Mouse (Mus musculus) heart, embryonic 16.5 days (tissue): Measurements from ENCODE around the gene Samsn1. TPM values are rescaled to one million over a fixed set of nuclear protein-coding genes. Genes with fewer than 3 reads are reported as not detected.
"Not testable (repeated sequence)": the region's sequence is repeated elsewhere in the genome, so short reads cannot be mapped to it uniquely, and the experiment has no call there.

Experiments
- ATAC-seq: fragments of 200-750 bp; cut with Nextera tagmentation; replicated peaks from 2 replicates; pipeline ENCODE4 v1.8.0; 2017; ENCODE audit warnings: moderate number of reproducible peaks; ENCODE audit not compliant: insufficient read depth, low FRiP score; ENCODE audit errors: extremely low read depth
- H3K27ac ChIP-seq: fragments of 300-500 bp; sonication (generic); 2 replicates; pipeline ENCODE4 v1.5.1; 2014; ENCODE audit warnings: mild to moderate bottlenecking, low read length, control low read depth, moderate library complexity
- H3K27me3 ChIP-seq: fragments of 300-500 bp; sonication (generic); 2 replicates; pipeline ENCODE4 v1.6.1; 2014; ENCODE audit warnings: low read length, mixed read lengths; ENCODE audit not compliant: control insufficient read depth, insufficient read depth
- H3K36me3 ChIP-seq: fragments of 300-500 bp; sonication (generic); 2 replicates; pipeline ENCODE4 v1.6.1; 2014; ENCODE audit not compliant: control insufficient read depth, insufficient read depth
- H3K4me1 ChIP-seq: fragments of 300-500 bp; sonication (generic); 2 replicates; pipeline ENCODE4 v1.6.1; 2014; ENCODE audit warnings: low read length, mixed read lengths; ENCODE audit not compliant: control insufficient read depth, insufficient read depth
- H3K4me2 ChIP-seq: fragments of 300-500 bp; sonication (generic); 2 replicates; pipeline ENCODE4 v1.6.1; 2014; ENCODE audit warnings: low read depth, mild to moderate bottlenecking, control low read depth, low read length
- H3K4me3 ChIP-seq: fragments of 300-500 bp; sonication (generic); 2 replicates; pipeline ENCODE4 v1.5.1; 2014; ENCODE audit warnings: mild to moderate bottlenecking, control low read depth, low read length
- H3K9ac ChIP-seq: fragments of 300-500 bp; sonication (generic); 2 replicates; pipeline ENCODE4 v1.6.1; 2014; ENCODE audit warnings: low read length, control low read depth
- H3K9me3 ChIP-seq: fragments of 300-500 bp; sonication (generic); replicated peaks from 2 replicates; pipeline ENCODE4 v1.6.1; 2016; ENCODE audit warnings: low read length; ENCODE audit not compliant: control insufficient read depth
- WGBS: fragments of 180-500 bp; shearing (Covaris S2); extraction: QIAGEN DNeasy Blood & Tissue Kit; methylation state at CpG from one replicate; pipeline ENCODE4 v1.1.7; 2014; 5-methylcytosine and 5-hydroxymethylcytosine counted together
- polyA plus RNA-seq: library from polyadenylated mRNA; unstranded; fragments of >200 nt; fragmentation: Nextera tagmentation; extraction: Ambion mirVana; gene quantifications from 2 replicates; pipeline ENCODE4 v1.2.1, GENCODE M21; 2015

Samsn1 gene
- polyA plus RNA-seq, 1 experiment from 2014 or later: 3.6 TPM

DNA sequence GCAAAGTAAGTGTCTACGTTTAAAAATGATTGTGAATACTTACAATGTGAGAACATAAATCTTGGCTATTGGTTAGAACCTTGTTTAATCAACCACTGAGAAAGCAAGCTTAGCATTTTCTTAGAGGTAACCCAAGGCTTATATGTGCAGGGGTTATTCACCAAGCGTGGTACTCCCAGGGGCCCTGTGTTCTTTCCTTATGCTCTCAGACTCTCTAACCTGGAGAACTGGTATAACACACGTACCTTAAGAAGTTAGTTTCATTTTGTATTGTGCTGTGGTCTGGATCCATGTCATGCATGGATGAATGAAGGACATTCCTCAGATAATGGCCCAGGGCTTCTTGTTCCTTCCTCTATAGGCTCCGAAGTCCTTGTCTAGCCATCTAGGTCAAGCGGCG, 173.0 kb downstream of the Samsn1 start:
- Histone ChIP-seq H3K4me1 (no peaks in the 10 kb centered on the region), H3K27ac (no peak overlapping the region), H3K4me2 (no peak overlapping the region), H3K36me3 (no peaks in the 10 kb centered on the region), H3K27me3 (no peaks in the 10 kb centered on the region), H3K9ac (no peak overlapping the region), H3K4me3 (no peak overlapping the region), H3K9me3 (no peaks in the 10 kb centered on the region)
- 84% methylated on average over 6 of the region's 6 CpGs for WGBS
- no peak for ATAC-seq

GRCm38 (mm10) chr16:75843653-75844062, 178.4 kb downstream of the Samsn1 start:
- ATAC-seq: no peak
- H3K9me3 ChIP-seq: no peaks in the 10 kb centered on the region
- no peak overlapping the region for H3K27ac ChIP-seq
- WGBS: 78% methylated on average over 7 of the region's 7 CpGs
- no peak overlapping the region for H3K9ac ChIP-seq
- H3K4me1 ChIP-seq: no peaks in the 10 kb centered on the region
- no peak overlapping the region for H3K4me2 ChIP-seq
- no peak overlapping the region for H3K4me3 ChIP-seq
- H3K36me3 ChIP-seq: no peaks in the 10 kb centered on the region
- H3K27me3 ChIP-seq: no peaks in the 10 kb centered on the region

GRCm38 (mm10) chr16:75843031-75843430, 179.1 kb downstream of the Samsn1 start:
- no peak overlapping the region for H3K4me2 ChIP-seq
- no peaks in the 10 kb centered on the region for H3K4me1 ChIP-seq
- H3K27me3 ChIP-seq: no peaks in the 10 kb centered on the region
- WGBS: 91% methylated on average over 9 of the region's 9 CpGs
- no peaks in the 10 kb centered on the region for H3K9me3 ChIP-seq
- no peak for ATAC-seq
- H3K27ac ChIP-seq: no peak overlapping the region
- H3K9ac ChIP-seq: no peak overlapping the region
- no peak overlapping the region for H3K4me3 ChIP-seq
- no peaks in the 10 kb centered on the region for H3K36me3 ChIP-seq

DNA sequence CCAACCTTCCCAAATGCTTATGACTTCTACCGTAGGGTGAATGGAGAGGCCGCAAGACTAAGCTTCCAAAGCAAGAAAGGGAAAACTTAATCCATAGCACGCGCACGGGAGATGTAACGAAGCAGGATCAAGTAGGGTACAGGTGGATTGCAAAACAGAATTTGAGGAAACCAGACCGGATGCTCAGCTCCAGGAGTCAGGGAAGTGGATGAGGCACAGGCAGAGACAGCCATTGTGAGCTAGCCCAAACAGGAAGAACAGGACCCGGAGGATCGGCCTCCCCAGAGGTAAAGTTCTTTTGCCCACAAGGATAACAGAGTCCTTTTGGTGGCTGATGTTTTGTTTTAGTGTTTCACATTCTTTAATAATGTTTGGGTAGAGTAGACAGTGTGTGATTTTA, 179.5 kb downstream of the Samsn1 start:
- no peaks in the 10 kb centered on the region for H3K4me1 ChIP-seq
- no peaks in the 10 kb centered on the region for H3K9me3 ChIP-seq
- H3K27me3 ChIP-seq: no peaks in the 10 kb centered on the region
- no peak overlapping the region for H3K4me2 ChIP-seq
- no peak overlapping the region for H3K27ac ChIP-seq
- H3K4me3 ChIP-seq: no peak overlapping the region
- WGBS: 83% methylated on average over 9 of the region's 9 CpGs
- no peaks in the 10 kb centered on the region for H3K36me3 ChIP-seq
- ATAC-seq: no peak
- no peak overlapping the region for H3K9ac ChIP-seq

GRCm38 (mm10) chr16:75837728-75838451, 184.2 kb downstream of the Samsn1 start:
- 74% methylated on average over 5 of the region's 5 CpGs for WGBS
- Histone ChIP-seq H3K27me3 (no peaks in the 10 kb centered on the region), H3K27ac (no peak overlapping the region), H3K4me2 (no peak overlapping the region), H3K9me3 (no peaks in the 10 kb centered on the region), H3K36me3 (no peaks in the 10 kb centered on the region), H3K4me1 (no peaks in the 10 kb centered on the region), H3K4me3 (no peak overlapping the region), H3K9ac (no peak overlapping the region)
- ATAC-seq: no peak

GRCm38 (mm10) chr16:75831390-75831789, 190.7 kb downstream of the Samsn1 start:
- Histone ChIP-seq H3K4me2 (no peak overlapping the region), H3K27me3 (no peaks in the 10 kb centered on the region)
- peak; percentile 52; the same call in 1 of the 2 replicates for ATAC-seq

GRCm38 (mm10) chr16:75826949-75827348, 195.1 kb downstream of the Samsn1 start:
- not testable (repeated sequence) for H3K4me1 ChIP-seq, H3K36me3 ChIP-seq, H3K27ac ChIP-seq, H3K4me3 ChIP-seq, H3K4me2 ChIP-seq, ATAC-seq, H3K27me3 ChIP-seq, H3K9me3 ChIP-seq, H3K9ac ChIP-seq

More at GRCm38 (mm10) chr16:75831390-75831789, 190.7 kb downstream of the Samsn1 start:
- no peak overlapping the region for H3K27ac ChIP-seq
- WGBS: 17% methylated on average over 4 of the region's 4 CpGs
- H3K9ac ChIP-seq: no peak overlapping the region
- H3K4me3 ChIP-seq: no peak overlapping the region
- H3K9me3 ChIP-seq: no peaks in the 10 kb centered on the region
- no peaks in the 10 kb centered on the region for H3K36me3 ChIP-seq
- peaks cover 2% of the 10 kb centered on the region; the same call in 1 of the 2 replicates for H3K4me1 ChIP-seq

DNA sequence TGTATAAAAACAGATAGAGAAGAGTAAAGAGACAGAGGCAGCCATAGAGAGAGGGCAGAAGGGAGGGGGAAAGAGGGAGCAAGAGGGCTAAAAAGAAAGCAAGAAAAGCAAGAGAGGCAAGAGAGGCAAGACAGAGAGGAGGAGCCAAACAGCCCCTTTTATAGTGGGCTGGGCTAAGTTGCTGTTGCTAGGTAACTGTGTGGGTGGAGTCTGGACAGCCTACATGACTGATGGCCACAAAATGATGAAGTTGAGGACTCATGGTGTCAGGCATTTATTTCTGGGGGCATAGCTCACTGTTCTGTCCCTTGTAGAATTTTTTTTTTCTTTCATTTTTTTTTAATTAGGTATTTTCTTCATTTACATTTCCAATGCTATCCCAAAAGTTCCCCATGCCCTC, 195.6 kb downstream of the Samsn1 start:
- Histone ChIP-seq H3K4me3 (no peak overlapping the region), H3K27ac (no peak overlapping the region), H3K36me3 (no peaks in the 10 kb centered on the region), H3K9me3 (no peaks in the 10 kb centered on the region), H3K27me3 (no peaks in the 10 kb centered on the region), H3K4me1 (no peaks in the 10 kb centered on the region), H3K9ac (no peak overlapping the region), H3K4me2 (no peak overlapping the region)
- no peak for ATAC-seq

GRCm38 (mm10) chr16:75823226-75823625, 198.9 kb downstream of the Samsn1 start:
- Histone ChIP-seq H3K4me2 (no peak overlapping the region), H3K36me3 (no peaks in the 10 kb centered on the region), H3K27me3 (no peaks in the 10 kb centered on the region), H3K9ac (no peak overlapping the region), H3K9me3 (no peaks in the 10 kb centered on the region), H3K4me3 (no peak overlapping the region), H3K4me1 (no peaks in the 10 kb centered on the region), H3K27ac (no peak overlapping the region)
- 66% methylated on average over 6 of the region's 6 CpGs for WGBS
- peak; percentile 60; the same call in 1 of the 2 replicates for ATAC-seq
